Mouse (Mus musculus) layer of hippocampus, adult 6 months (tissue): ENCODE results near the gene Olfr123. TPM values are rescaled to one million over a fixed set of nuclear protein-coding genes. Genes with fewer than 3 reads are reported as not detected.

Experiments used
- long read RNA-seq, 2 experiments: library from polyadenylated mRNA; unstranded; transcript quantifications; one replicate each; pipeline ENCODE4 v2.0.0; 2019 to 2020
- polyA plus RNA-seq: library from polyadenylated mRNA; unstranded; fragments of <200 nt; fragmentation: Nextera tagmentation; gene quantifications from 2 replicates; pipeline ENCODE4 v1.2.3, GENCODE M21; 2021

Gene Olfr123
- polyA plus RNA-seq: not detected in 2 replicates
- long read RNA-seq, experiment 1: 0 reads
- long read RNA-seq, experiment 2: 0 reads

DNA sequence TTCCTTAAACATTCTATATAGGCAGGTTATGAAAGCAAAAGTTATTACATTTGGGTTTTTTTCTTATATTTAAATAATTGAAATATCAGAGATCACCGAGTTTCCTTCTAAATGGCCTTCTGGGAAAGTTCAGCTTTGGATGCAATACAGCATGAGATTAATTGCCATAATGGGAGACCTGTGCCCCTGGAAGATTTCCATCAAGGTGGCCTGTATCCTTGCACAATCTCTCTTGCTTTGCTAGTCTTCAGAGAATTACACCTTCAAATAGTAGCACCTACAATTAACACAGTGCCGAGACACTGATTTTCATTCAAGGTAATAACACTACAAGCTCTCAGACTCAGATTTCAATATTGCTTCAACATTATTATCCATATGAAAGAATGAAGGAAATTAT is at the start of gene Olfr123:
Gene Olfr123 (plus strand): TSS at position 301 of the 400 bp plus-strand sequence.

DNA sequence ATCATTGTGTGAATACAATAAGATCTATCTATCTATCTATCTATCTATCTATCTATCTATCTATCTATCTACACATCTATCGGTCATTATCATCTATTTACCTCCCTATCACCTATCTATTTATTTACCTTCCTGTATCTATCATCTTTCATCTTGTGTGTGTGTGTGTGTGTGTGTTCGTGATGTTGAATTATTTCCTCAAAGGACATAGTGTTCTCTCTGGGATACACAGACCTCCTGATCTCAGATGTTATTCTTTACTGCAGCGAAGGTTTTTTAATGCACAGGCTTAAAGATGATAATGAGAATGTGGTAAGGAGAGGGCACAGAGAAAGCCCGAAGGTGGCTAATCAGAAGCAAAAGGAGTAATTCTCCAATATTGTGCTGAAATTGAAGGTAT is 25.0 kb upstream of the Olfr123 start, which contains the start of gene Olfr122:
Gene Olfr122 (plus strand): TSS at position 301 of the 400 bp plus-strand sequence.

DNA sequence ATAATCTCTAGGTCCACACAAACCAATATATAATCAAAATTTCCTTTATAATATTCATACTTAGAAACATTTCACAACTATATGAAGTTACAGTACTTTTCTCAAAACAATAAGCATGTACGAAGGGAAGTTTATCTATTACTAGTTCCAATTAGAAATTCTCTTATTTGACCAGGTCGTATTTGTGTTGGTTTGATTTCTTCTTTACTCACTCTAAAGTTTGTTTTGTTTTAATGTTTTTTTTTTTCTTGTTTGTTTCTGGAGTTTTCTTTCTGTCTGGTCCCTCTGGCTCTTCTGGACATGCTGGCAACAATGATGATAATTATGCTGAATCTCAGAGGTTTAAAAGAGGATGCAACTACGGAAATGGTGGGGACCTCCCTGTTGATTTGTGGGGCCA is 6.3 kb downstream of the Olfr123 start, which contains the start of gene Olfr124:
Gene Olfr124 (plus strand): TSS at position 301 of the 400 bp plus-strand sequence.

DNA sequence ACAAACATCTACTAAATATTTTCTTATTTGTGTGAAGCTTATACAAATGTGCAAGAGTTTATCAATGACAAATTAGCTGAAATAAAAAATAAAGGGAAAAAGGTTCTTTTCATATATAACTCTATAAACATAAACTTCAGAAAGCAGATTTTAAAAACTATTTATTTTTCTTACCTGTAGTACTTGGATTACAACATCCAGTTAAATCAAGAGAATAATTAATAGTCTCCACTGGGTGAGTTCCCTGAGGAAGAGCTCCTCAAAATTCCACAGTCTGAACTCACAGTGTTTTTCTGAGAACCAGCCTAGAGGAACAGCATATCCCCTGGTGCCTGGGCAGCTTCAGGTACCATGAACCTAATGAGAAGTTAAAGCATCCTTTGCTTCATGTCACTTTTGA is 39.3 kb downstream of the Olfr123 start, which contains the start of gene Olfr125:
Gene Olfr125 (plus strand): TSS at position 301 of the 400 bp plus-strand sequence.

DNA sequence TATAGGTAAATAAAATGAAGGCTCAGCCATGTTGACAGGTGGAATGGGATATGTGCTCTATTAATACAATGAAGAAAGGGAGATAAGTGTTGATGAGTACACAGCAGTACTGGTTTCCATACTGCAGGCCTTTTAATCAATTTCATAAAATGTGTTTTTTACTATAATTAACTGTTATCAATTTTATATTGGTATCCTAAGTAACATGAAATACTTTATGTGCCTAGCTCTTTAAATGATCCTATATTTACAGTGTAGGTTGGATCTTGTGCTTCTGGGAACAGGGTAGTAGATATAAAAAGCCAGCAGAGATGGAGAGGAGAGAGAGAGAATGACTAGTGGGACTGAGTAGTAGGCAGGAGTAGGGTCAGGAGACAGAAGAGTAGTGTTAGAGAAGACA is 53.9 kb downstream of the Olfr123 start, which contains the start of gene Olfr126:
Gene Olfr126 (plus strand): TSS at position 301 of the 400 bp plus-strand sequence.

Other genes starting within 250 kb of the Olfr123 start
- not detected in 2 replicates for gene Olfr112, start 224.1 kb upstream of the Olfr123 start, polyA plus RNA-seq
- not detected in 2 replicates for gene Olfr113, start 215.9 kb upstream of the Olfr123 start, polyA plus RNA-seq
- gene Olfr114, start 200.8 kb upstream of the Olfr123 start, polyA plus RNA-seq: not detected in 2 replicates
- not detected in 2 replicates for gene Olfr115, start 166.4 kb upstream of the Olfr123 start, polyA plus RNA-seq
- gene Olfr116, start 166.3 kb upstream of the Olfr123 start, polyA plus RNA-seq: not detected in 2 replicates
- gene Olfr117, start 129.7 kb upstream of the Olfr123 start, polyA plus RNA-seq: not detected in 2 replicates
- not detected in 2 replicates for gene Olfr118, start 126.5 kb upstream of the Olfr123 start, polyA plus RNA-seq
- not detected in 2 replicates for gene Olfr119, start 97.0 kb upstream of the Olfr123 start, polyA plus RNA-seq
- not detected in 2 replicates for gene Olfr120, start 71.7 kb upstream of the Olfr123 start, polyA plus RNA-seq
- gene Olfr121, start 44.7 kb upstream of the Olfr123 start, polyA plus RNA-seq: not detected in 2 replicates
- not detected in 2 replicates for gene Olfr122, start 24.9 kb upstream of the Olfr123 start, polyA plus RNA-seq
- gene Olfr124, start 6.4 kb downstream of the Olfr123 start, polyA plus RNA-seq: not detected in 2 replicates
- gene Olfr125, start 39.4 kb downstream of the Olfr123 start, polyA plus RNA-seq: not detected in 2 replicates
- not detected in 2 replicates for gene Olfr126, start 54.0 kb downstream of the Olfr123 start, polyA plus RNA-seq
- gene Olfr127, start 106.9 kb downstream of the Olfr123 start, polyA plus RNA-seq: not detected in 2 replicates
- not detected in 2 replicates for gene Olfr128, start 127.0 kb downstream of the Olfr123 start, polyA plus RNA-seq
- not detected in 2 replicates for gene Olfr761, start 159.6 kb downstream of the Olfr123 start, polyA plus RNA-seq